Mouse (Mus musculus) lung, postnatal 14 days (tissue): ENCODE measurements around the gene Chuk.

Source experiments
- DNase-seq: peaks from one replicate; pipeline ENCODE4 v3.0.0; 2021

Chuk gene

DNA sequence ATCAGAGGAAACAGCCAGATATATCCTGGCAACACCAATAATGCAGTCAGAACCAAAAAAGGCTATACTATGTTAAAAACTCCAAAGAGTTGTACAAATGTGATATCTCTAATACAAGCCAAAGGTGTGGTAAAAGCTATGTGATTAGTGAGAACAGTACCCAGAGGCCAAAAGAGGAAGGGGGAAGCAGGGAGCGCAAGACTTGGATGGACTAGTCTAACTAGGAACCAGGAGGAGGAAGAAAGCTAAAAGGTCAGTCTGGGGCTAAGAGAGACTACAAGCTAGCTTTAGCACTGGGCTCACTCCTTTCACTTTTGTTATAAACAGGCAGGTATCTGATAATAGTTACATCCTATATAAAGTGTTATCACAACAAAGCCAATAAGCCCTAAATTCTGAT is 2.9 kb downstream of the Chuk start:
- DNase-seq: no peak

DNA sequence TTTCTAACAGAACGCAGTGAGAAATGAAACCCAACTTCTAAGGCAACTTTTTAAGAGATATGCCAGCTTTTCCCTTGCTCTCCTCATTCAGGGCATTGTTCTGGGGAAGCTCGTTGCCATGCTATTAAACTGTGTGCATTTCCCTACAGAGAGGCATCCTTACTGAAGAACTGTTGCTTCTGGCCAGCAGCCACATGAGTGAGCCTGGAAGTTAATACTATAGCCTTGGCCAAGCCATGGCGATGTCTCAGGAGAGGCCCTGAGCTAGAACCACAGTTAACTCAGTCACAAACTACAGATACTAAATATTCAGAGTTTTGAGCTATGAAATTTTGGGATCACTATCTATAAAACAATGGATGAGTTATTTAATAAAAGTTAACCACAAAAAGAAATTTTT is 4.3 kb downstream of the Chuk start:
- no peak for DNase-seq

DNA sequence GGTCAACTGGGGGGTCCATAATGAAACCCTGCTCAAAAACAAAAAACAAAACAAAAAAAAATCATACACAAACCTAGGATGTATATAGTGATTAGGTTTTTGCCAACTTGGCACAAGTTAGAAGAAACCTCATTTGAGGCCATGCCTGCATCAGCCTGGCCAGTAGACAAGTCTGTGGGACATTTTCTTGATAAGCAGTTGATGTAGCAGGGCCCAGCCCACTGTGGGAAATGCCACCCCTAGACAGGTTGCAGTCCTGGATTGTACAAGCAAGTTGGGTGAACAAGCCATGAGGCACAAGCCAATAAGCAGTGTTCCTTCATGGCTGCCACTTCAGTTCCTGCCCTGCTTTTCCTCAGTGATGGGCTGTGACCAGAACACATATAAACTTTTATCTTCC is 6.4 kb downstream of the Chuk start:
- no peak for DNase-seq

DNA sequence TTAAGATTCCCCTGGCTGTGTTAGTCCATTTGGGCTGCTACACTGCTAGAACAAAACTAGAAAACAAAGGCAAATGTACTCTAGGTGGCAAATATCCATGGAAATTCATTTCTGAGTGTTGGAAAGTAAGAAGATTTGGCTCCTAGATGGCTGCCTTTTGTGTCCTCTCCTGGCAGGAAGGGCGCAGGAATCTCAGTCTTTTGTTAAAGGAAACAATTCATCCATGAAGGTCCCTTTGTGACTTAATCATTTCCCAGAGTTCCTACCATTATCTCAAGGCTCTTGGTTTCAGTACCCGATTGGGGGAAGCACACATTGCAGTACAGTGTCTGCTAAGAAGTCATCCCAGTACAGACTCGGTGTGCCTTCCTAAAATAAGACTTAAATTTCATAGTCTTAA is 21.0 kb downstream of the Chuk start:
- no peak for DNase-seq

DNA sequence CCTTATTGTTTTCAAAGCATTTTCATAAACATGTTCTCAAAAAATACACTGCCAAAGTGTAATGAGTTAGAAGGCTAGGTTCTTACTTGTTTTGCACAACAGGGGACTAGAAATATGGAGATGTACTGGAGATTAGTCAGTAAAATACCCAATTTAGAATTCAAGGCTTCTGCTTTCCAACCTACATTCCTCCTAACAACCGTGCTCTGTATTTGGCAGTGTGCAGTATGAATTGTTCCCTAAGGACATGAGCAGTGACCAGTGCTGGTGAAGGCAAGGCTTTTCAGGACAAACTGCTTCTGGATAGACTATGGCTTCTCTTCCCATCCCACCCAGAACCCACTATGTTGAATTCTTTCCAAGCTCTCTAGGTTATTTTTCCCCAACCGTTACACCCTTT is 26.4 kb downstream of the Chuk start:
- DNase-seq: no peak

DNA sequence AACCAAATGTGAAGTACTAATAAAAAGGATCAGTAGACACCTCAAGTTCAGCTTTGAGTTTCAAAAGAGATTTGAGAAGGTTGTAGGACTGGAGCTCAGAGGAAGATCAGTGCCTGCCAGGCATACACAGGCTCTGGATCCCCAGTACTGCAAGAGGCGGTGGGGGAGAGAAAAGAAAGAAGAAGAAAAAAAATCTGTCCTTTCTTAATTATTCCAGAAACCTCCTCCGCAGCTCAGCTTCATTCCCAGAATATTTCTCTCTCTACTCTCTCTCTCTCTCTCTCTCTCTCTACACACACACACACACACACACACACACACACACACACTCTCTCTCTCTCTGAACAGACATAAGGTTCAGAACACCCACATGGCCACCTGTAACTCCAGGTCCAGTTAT is 27.3 kb downstream of the Chuk start:
- DNase-seq: no peak

DNA sequence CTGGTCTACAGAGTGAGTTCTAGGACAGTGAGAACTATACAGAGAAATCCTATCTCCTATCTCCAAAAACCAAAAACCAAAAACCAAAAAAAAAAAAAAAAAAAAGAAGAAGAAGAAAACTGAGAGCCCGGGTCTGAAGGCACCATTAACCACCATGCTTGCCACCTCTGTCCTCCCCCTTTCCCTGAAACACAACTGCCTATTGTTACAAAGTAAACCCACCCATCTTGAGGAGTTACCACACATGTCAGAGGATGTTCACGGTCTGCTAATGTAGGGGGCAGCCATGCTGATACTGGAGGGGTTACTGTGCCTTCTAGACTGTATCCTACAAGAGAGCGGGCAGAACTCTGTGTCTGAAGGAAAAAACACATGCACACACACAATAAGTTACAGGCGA is 30.3 kb downstream of the Chuk start:
- no peak for DNase-seq

DNA sequence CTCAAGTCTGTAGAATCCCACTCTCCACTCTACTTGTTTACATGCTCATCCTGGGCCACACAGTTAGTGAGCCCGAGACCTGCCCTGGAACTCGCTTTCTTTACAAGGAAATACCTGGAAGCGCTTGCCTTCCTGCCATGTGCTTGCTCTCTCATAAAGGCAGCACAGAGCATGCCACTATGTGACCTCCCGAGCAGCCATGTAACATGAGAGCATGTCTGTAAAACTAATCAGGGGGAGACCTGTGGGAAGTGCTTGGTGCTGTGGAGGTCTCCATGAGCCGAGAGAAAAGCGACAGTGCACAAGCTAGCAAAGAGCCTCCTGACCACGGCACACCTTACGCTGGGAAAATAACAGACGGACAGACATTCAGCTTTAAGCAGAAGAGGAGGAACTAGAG is 30.8 kb downstream of the Chuk start:
- DNase-seq: no peak

DNA sequence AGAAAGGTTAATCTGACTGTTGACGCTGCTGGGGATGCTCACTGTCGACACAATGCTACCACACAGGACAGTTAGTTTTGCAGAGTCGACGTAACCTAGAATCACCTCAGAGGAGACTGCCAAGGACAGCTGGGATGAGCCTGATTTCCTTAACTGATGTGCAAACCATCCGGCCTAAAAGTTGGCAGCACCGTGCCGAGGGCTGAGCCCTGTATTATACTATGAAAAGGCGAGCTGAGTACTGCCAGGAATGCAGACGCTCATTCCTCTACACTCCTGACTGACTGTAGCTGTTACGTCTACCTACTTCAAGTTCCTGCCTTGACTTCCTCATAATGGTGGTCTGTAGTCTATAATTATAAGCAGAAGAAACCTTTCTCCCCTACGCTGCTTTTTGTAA is 32.3 kb downstream of the Chuk start:
- no peak for DNase-seq

DNA sequence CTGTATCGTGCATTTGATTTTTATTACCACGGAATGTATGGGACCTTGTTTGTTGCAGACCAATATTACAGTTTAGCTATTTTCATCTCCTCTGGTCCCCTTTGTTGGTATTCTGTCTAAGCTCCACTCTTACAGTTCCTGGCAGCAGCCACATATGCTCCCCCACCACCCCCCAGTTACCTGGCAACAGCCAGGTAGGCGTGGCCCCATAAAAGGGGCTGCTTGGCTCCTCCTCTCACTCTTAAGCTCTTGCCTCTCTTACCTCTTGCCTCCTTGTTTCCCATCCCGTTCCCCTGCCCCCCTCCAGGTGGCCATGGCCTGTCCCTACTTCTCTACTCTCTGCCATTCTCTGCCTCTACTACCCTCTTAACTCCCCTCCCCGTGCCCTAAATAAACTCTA is 36.1 kb downstream of the Chuk start:
- DNase-seq: no peak

DNA sequence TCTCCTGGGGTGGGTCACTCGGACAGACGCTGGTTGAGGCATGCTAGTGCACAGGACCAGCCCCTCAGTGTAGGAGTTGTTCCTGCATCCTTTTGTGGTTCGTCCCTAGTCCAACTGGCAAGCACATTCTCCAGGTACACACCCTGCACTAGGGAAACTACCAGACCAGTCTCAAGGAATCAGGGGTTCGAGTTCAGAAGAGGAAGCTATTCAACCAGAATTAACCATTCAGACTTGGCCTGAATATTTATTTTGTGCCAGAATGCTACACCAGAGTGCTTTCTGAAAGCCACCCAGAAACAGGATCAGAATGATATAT is 37.4 kb downstream of the Chuk start:
- no peak for DNase-seq

DNA sequence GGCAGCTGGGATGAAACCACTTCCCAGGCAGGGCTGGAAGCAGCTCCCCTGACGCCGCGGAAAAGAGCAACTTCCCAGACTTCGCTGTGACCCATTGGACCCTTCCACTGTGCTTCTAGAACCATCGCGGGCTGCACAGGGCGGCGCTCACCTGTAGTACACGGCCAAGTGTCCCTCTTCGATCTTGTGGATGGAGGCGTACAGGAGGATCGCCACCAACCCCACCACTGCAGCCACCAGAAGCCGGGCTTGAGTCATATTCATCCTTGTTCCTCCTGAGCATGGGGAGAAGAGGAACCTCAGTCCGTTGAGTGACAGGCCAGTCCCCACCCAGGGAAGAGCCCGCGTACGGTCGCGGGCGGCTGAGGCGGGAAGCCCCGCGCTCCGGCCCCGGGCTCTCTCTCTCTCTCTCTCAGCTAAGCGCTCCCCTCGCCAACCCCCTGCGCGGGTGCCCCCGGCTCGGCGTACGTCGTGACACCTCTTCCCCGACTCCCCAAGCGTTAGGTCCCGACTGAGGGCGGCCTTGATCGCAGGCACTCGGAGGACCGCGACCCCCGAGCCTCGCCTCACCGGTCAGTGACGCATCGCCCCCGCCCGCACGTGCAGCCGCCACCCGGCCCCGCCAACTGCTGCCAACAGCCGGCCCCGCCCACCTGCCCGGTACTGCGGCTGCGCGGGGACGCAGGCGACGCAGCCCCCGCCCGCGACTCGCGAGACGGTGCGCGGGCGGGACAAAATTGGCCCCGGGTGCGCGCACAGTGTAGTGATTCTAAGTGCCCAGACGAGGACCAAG is 38.0 kb downstream of the Chuk start, which contains the start of gene Erlin1:
Gene Erlin1, minus strand, starts transcription at position 665 of the 793 bp plus-strand sequence.
- DNase-seq: peak; percentile 92

DNA sequence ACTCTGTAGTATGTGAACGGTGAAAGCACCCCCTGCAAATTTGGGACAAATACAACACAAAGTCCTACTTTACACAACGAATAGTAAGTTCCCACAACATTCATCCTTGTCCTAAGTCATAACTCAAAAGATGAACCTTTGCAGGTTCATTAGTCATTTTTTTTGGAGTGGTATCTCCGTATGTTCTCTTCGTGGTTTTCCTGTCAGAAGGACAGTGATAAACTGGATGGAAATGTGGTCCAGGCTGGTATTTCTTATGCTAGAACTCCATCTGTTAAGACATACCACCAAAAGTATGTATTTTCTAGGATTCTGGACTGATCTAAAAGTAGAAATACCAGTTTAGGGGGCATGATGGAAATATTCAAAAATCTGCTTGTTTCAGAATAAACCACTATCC is 39.0 kb downstream of the Chuk start:
- DNase-seq: no peak

DNA sequence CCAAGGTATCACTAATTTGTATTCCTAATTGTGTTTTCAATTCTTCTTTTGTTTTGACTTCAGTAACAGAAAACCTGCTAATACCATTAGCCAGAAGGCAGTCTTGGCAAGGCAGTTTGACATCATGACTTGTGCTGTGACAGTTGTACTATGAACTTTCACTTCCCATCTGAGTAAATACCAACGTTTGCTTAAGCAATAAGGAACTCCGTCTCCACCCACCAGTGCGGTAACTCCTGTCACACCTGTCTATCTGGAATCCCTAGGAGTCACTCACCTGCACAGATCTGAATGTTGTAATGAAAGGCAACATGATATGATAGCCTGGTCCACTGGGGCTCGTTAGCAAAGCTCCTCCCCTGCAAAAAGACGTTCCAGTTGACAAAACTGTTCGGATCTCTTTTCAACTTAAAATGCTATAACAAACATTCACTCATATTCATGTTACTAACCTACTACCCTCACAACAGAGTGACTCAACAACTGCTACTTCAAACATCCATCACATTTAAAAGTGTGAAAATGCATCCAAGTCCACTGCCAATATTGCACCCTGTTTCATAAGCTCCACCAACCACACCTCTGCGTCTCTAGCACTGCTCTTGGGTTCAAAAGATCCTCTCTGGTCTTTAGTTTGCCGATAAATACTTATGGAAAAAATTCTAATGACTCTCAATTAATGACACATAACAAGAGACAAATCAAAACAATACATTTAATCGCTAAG is 39.8 kb downstream of the Chuk start:
- DNase-seq: no peak

DNA sequence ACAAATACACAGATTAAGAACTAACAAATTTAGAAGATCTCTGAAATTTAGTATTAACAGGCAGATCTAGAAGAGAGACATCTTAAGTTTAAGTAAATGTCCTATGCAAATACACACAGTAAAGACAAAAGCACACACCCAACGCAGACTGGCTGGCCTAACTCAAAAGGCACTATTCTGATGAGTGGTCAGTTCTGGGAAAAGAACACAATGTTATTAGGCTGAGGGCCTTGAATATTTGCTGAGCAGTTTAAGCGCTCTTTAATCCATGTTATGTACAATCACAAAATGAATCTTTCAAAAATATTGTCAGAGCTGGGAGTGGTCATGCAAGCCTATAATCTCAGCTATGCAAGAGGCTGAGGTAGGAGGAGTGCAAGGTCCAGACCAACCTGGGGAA is 42.5 kb downstream of the Chuk start:
- no peak for DNase-seq

DNA sequence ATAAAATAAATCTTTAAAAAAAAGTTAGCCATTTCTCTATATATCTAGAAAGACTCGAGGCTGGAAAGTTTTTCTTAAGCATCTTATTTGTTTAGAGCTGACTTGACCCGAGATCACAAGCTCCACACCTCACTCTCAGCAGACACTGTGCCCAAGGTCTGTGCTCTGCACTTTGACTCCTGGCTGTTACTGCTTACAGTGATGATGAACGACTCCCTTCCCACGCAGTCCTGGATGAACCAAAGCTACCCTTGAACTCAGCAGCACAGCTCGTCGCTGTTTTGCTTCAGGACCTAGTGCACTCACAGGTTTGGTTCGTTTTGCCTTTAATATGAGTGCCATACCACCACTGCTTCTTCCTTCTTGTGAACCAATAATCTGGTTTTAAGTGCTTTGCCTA is 43.5 kb downstream of the Chuk start:
- DNase-seq: no peak

DNA sequence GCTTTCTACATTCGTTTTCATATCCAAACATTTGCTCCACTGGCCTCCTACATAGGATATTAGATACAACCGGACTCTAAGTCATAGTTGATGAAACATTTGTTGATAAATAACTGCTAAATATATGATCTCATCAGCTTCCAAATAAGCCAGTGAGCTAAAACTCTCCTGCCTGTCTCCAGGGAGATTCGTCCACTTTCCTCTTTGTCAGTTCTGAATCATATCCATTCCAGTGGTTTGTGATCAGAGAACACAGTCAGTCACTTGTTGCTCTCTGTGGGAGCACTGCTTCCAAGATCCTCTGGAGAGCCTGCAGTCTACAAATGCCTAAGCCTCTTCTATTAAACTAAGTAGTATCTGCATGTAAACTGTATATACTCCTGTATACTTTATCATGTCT is 47.1 kb downstream of the Chuk start:
- no peak for DNase-seq

DNA sequence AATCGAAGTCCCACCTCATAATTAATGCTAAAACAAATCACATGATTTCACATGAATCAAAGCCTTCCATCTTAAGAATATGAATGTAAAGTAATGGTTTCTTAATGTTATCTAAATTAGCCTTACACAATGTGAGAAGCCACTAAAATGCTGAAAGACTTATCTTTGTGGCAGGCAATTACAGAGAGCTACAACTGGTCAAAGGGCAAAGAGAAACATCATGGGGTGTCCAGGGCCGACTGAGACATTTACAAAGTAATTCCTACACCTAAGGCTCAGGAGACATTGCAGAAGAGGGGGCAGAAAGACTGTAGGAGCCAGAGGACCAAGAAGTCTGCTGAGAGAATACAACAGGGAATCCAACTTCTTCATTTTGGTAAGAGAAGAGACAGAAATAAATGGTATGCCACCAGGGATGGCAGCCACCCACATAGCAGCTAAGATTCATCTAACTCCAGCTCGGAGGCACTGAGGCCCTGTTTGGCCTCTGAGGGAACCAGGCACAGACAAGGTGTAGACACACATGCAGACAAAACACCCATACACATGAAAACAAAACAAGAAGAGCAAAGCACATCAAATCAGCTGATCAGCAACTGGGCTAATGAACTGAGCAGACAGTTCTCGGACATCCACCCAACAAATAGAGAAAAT is 52.0 kb downstream of the Chuk start:
- DNase-seq: no peak

DNA sequence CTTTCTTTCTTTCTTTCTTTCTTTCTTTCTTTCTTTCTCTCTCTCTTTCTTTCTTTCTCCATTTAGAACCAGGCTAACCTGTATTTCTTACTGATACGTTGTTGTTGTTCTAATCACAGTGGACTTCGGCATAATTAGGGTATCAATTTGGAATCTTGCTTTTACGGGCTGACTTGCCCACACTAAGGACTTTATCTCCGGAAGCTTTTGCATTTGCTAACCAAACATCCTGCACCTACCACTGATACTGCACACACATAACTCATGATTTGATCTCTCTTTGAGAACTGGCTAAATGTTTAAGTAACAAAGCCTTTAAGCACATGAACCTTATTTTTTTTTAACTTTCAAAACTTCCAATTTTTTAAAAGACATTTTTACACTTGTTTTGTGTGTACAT is 56.9 kb downstream of the Chuk start:
- no peak for DNase-seq

DNA sequence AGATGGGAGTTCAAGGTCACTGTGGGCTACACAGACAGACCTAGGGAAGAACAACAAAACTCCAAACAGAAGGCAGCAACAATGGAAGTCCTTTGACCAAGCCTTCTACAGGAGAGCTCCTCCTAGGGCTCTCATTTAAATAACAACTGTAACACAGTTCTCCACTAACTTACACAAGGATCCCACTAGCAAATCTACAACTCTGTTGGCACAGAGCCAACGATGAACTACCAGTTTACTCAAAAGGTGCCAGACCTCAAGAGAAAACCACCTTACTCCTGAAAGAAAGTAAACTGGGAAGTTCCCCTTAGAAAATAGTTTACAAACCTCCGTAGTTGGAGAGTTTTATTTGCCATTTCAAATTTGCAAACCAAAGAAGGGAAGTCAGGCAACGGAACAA is 58.0 kb downstream of the Chuk start:
- no peak for DNase-seq

DNA sequence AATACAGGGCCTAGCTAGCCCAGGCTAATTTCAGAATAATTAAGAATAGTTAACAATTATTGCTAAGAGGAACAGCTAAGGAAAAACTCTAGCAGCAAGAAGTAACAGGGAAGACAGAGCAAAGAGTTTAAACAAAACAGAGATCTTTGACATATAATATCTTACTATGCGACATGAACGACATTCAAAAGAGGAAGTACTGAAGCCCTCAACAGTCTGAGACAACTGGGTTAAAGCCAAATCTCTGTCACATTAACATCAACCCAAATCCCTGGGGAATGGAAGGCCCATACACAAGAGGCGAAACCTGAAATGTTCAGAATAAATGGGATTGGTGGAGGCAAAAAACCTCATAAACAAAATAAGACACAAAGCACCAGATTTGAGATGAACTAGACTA is 61.4 kb downstream of the Chuk start:
- no peak for DNase-seq

DNA sequence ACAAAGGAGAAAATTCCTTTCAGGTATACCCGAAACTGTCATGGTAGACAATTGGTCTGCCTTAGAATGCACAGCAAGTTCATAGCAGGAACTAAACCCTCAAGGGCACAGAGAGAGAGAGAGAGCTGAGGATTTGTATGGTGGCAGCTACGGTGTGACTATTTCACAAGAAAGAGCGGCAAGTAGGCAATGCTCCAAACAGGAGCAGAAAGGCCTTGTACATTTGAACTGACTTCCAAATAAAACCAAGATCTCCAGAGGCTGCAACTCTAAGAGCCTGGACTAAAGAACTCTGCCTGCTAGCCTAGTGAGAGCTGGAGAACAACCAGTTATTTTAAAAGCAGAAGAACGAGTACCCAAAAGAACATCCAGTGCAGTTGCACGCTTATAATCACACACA is 65.2 kb downstream of the Chuk start:
- no peak for DNase-seq

DNA sequence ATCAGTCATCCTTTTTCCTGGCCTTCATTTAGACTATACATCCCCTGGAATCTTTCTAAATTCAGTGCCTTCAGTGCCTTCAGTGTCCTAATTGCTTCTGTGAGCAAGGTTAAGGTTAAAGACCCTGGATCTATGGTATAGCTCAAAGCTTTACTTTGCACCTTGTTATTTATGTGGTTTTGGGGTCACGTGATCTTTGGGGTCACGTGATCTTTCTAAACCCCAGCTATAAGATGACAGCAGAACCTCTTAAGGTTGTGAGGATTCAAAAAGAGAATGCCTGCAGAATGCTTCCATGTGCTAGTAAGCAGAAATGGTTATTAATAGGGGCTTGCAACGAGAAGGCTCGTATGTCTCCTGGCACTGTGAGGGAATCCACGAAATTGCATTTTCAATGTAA is 73.9 kb downstream of the Chuk start:
- DNase-seq: no peak

DNA sequence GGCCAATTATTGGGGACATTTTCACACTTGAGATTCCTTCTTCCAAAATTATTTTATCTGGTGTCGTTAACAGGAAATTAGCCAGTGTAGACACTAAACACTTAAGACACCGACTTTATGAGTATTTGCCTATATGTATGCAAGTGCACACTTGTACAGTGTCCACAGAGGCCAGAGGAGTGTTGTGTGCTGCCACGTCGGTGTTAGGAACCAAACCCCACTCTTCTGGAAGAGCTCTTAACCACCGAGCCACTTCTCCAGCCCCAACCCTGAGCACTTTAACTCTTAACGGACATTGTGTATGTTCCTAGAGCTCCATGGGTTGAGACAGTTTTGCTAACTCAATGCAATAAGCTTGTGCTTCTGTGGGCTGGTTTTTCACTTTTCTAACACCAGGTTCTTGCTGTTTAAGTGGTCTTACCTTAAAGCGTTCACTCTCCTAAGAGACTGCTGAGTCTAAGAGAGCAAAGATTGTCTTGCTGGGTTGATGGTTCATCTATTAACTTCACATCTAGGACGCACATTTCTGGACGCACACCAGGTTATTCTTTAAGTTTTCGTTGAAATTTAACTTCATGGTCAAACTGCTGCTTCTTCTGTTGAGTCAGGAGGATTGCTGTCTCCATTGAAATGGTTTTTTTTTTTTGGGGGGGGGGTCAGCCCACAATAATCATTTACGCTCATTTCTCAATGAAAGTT is 75.1 kb downstream of the Chuk start:
- DNase-seq: no peak
